Mouse (Mus musculus) heart, embryonic 14.5 days (tissue): ENCODE measurements around the gene Pfdn5. TPM values are rescaled to one million over a fixed set of nuclear protein-coding genes. Genes with fewer than 3 reads are reported as not detected.

Source experiments
- ATAC-seq: fragments of 200-750 bp; cut with Nextera tagmentation; 2 replicates; pipeline ENCODE4 v1.8.0; 2017; ENCODE audit warnings: low read depth, moderate TSS enrichment; ENCODE audit not compliant: insufficient number of reproducible peaks, insufficient read depth, low FRiP score
- H3K27ac ChIP-seq, 2 experiments: fragments of 200-500 bp in 1 of 2; fragments of 300-500 bp in 1 of 2; sonication (generic) in 1 of 2; replicated peaks in 1 of 2; 2 replicates each; pipeline ENCODE4 v1.5.1; 2012 to 2014; ENCODE audit warnings: low read depth in 2 of 2, low read length in 2 of 2, control low read depth in 1 of 2, mild to moderate bottlenecking in 1 of 2, mixed read lengths in 1 of 2; ENCODE audit not compliant: control insufficient read depth in 1 of 2, insufficient read depth in 1 of 2
- H3K27me3 ChIP-seq: fragments of 300-500 bp; sonication (generic); 2 replicates; pipeline ENCODE4 v1.6.1; 2014; ENCODE audit warnings: mild to moderate bottlenecking, low read length, control low read depth; ENCODE audit not compliant: control insufficient read depth, insufficient read depth
- H3K36me3 ChIP-seq: fragments of 300-500 bp; sonication (generic); 2 replicates; pipeline ENCODE4 v1.6.1; 2014; ENCODE audit warnings: mild to moderate bottlenecking, control low read depth, low read length, mixed read lengths; ENCODE audit not compliant: control insufficient read depth, insufficient read depth
- H3K4me1 ChIP-seq, 2 experiments: fragments of 200-500 bp in 1 of 2; fragments of 300-500 bp in 1 of 2; sonication (generic) in 1 of 2; 2 replicates each; pipeline ENCODE4 v1.6.1; 2012 to 2014; ENCODE audit warnings: low read length in 2 of 2, control low read depth in 1 of 2, mixed read lengths in 1 of 2; ENCODE audit not compliant: control insufficient read depth in 2 of 2, insufficient read depth in 2 of 2
- H3K4me2 ChIP-seq: fragments of 300-500 bp; sonication (generic); 2 replicates; pipeline ENCODE4 v1.6.1; 2014; ENCODE audit warnings: mild to moderate bottlenecking, low read length
- H3K4me3 ChIP-seq, 2 experiments: fragments of 200-500 bp in 1 of 2; fragments of 300-500 bp in 1 of 2; sonication (generic) in 1 of 2; 2 replicates each; pipeline ENCODE4 v1.5.1; 2012 to 2014; ENCODE audit warnings: low read length in 2 of 2, mild to moderate bottlenecking in 2 of 2, control low read depth in 1 of 2, low read depth in 1 of 2, moderate library complexity in 1 of 2; ENCODE audit not compliant: control insufficient read depth in 1 of 2, insufficient read depth in 1 of 2
- H3K9ac ChIP-seq: fragments of 300-500 bp; sonication (generic); 2 replicates; pipeline ENCODE4 v1.6.1; 2014; ENCODE audit warnings: mild to moderate bottlenecking, low read length
- H3K9me3 ChIP-seq: fragments of 300-500 bp; sonication (generic); 2 replicates; pipeline ENCODE4 v1.6.1; 2016; ENCODE audit warnings: low read length, control low read depth; ENCODE audit not compliant: control insufficient read depth
- WGBS: fragments of 180-500 bp; shearing (Covaris S2); extraction: QIAGEN DNeasy Blood & Tissue Kit; methylation state at CpG from one replicate; pipeline ENCODE4 v1.1.7; 2014; 5-methylcytosine and 5-hydroxymethylcytosine counted together
- polyA plus RNA-seq: library from polyadenylated mRNA; unstranded; fragments of >200 nt; fragmentation: Nextera tagmentation; extraction: Ambion mirVana; gene quantifications from 2 replicates; pipeline ENCODE4 v1.2.1, GENCODE M21; 2014

Pfdn5 gene
- polyA plus RNA-seq, result 397 and 431 TPM in 2 replicates

GRCm38 (mm10) chr15:102326022-102326576 lies at the start of gene Pfdn5:
Pfdn5 (plus strand) TSS chr15:102326116.
- under 1% methylated on average over 40 of the region's 40 CpGs for WGBS
- peak within 1 kb of the TSS; percentile 74 to 76 for H3K27ac ChIP-seq

DNA sequence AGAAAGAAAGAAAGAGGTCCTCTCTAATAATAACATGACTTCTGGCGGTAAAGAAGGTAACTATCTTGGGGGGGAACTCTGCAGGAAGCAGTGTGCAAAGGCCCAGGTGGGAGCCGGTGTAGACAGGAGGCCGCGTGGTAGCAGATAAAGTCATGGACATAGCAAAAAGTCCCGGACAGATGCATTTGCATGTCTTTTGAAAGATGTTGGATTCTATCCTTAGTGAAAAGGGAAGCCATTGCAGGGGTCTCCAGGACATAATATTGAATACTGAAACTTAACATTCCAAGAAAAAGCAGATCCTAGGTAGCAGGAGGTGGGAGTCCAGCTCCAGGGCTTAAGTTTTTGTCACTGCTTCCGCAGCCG lies 47.2 kb upstream of the Pfdn5 start:
- Histone ChIP-seq H3K27me3 (no peaks in the 10 kb centered on the region), H3K36me3 (peaks cover 25% of the 10 kb centered on the region), H3K27ac (peak overlapping the region; percentile 61 to 86; a peak in 3 of 4 replicates), H3K4me3 (peak overlapping the region; percentile 67 to 86), H3K9ac (peak overlapping the region; percentile 81), H3K4me1 (peaks cover 9 to 20% of the 10 kb centered on the region in 2 experiments), H3K9me3 (no peaks in the 10 kb centered on the region), H3K4me2 (peak overlapping the region; percentile 83)
- 18% methylated on average over 7 of the region's 7 CpGs for WGBS
- ATAC-seq, result no peak

More at GRCm38 (mm10) chr15:102326022-102326576, at the start of gene Pfdn5:
- no peaks in the 10 kb centered on the region for H3K27me3 ChIP-seq
- H3K4me3 ChIP-seq, result peak within 1 kb of the TSS; percentile 91 to 92
- H3K4me1 ChIP-seq, result peaks cover 4 to 10% of the 10 kb centered on the region in 2 experiments; a peak in 3 of 4 replicates
- H3K4me2 ChIP-seq, result peak within 1 kb of the TSS; percentile 86
- H3K9ac ChIP-seq, result peak within 1 kb of the TSS; percentile 76
- no peaks in the 10 kb centered on the region for H3K9me3 ChIP-seq
- H3K36me3 ChIP-seq, result peaks cover 65% of the 10 kb centered on the region
- peak; percentile 78; the same call in 1 of the 2 replicates for ATAC-seq

DNA sequence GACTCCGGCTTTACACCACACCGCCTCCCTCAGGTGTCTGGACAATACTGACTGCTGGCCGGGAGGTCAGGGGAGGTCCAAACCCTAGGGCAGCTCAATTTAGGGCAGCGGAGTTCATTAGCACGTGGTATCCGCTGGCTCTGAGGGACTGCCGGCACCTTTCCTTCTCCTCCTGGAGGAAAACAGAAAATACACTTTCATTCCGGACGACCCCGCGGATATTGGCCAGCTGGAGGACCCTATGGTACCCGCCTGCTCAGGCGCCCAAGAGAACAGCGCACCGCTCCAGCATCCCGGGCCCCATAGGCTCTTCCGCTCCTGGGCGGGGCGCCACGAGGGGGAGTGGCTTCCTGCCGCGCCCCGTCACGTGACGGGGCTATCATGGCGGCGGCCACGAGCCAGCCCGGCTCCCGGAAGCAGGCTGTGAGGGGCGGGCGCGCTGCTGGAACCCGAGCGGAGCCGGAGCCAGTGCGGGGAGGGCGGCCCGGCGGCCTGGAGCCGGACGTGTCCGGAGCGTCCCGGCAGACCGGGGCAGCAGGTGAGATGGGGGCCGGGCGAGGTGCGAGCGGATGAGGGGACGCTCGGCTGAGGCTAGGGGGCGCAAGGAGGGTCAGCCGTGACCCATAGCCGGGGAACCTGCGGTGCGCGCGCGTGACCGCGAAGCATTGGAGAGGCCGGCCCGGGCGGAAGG lies 46.7 kb upstream of the Pfdn5 start, which contains the start of gene Mfsd5:
Gene Mfsd5 (plus strand): TSS at position 363 of the 691 bp plus-strand sequence.
- H3K9me3 ChIP-seq, result no peaks in the 10 kb centered on the region
- H3K4me3 ChIP-seq, result peak within 1 kb of the TSS; percentile 67 to 86
- WGBS, result under 1% methylated on average over 65 of the region's 65 CpGs
- H3K27ac ChIP-seq, result peak within 1 kb of the TSS; percentile 76 to 86
- peak within 1 kb of the TSS; percentile 81 for H3K9ac ChIP-seq
- H3K27me3 ChIP-seq, result no peaks in the 10 kb centered on the region
- H3K36me3 ChIP-seq, result peaks cover 25% of the 10 kb centered on the region
- H3K4me2 ChIP-seq, result peak within 1 kb of the TSS; percentile 83
- peak; percentile 96 for ATAC-seq
- peaks cover 9 to 20% of the 10 kb centered on the region in 2 experiments for H3K4me1 ChIP-seq

GRCm38 (mm10) chr15:102279783-102280520 lies 46.0 kb upstream of the Pfdn5 start:
- Histone ChIP-seq H3K36me3 (peaks cover 25% of the 10 kb centered on the region), H3K4me3 (peak overlapping the region; percentile 67 to 86), H3K4me2 (peak overlapping the region; percentile 83), H3K27ac (peak overlapping the region; percentile 76 to 86), H3K9me3 (no peaks in the 10 kb centered on the region), H3K9ac (peak overlapping the region; percentile 81), H3K27me3 (no peaks in the 10 kb centered on the region), H3K4me1 (peaks cover 11 to 20% of the 10 kb centered on the region in 2 experiments)
- WGBS, result 23% methylated on average over 13 of the region's 13 CpGs
- ATAC-seq, result peak; percentile 20

- Histone ChIP-seq H3K4me1 (peaks cover 12 to 20% of the 10 kb centered on the region in 2 experiments), H3K4me3 (peak overlapping the region in 1 of 2 experiments; percentile 67; a peak in 1 of 4 replicates), H3K9ac (no peak overlapping the region), H3K27ac (no peak overlapping the region), H3K36me3 (peaks cover 25% of the 10 kb centered on the region), H3K27me3 (no peaks in the 10 kb centered on the region), H3K4me2 (peak overlapping the region; percentile 83), H3K9me3 (no peaks in the 10 kb centered on the region)
- 94% methylated on average over 19 of the region's 19 CpGs for WGBS
- ATAC-seq, result no peak
Measured at GRCm38 (mm10) chr15:102280623-102281022, 45.3 kb upstream of the Pfdn5 start.

- Histone ChIP-seq H3K9me3 (no peaks in the 10 kb centered on the region), H3K4me3 (no peak overlapping the region), H3K27me3 (no peaks in the 10 kb centered on the region), H3K4me1 (peaks cover 12 to 20% of the 10 kb centered on the region in 2 experiments), H3K27ac (no peak overlapping the region), H3K4me2 (no peak overlapping the region), H3K9ac (no peak overlapping the region), H3K36me3 (peaks cover 25% of the 10 kb centered on the region)
- 68% methylated on average over 8 of the region's 8 CpGs for WGBS
- no peak for ATAC-seq
Measured at GRCm38 (mm10) chr15:102282463-102283292, 43.2 kb upstream of the Pfdn5 start.

DNA sequence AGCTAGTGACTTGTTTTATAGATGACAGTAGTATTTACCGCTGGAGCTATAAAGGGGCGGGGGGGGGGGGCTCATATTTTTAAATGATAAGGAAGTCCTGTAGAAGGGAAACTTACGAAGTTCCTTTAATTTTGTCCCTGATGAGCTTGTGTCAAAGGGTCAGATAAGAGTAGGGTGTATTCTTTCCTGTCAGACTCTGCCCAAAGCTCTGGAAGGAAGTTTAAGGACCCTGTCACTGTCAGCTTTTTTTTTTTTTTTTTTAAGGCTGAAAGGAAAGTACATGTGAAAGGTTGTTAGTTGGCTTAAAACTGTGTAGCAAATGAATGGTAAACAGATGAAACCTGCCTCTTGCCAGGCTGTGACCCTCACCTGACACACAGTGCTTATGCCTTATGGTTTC lies 42.3 kb upstream of the Pfdn5 start:
- Histone ChIP-seq H3K9ac (no peak overlapping the region), H3K9me3 (no peaks in the 10 kb centered on the region), H3K4me2 (no peak overlapping the region), H3K36me3 (peaks cover 25% of the 10 kb centered on the region), H3K27ac (no peak overlapping the region), H3K4me3 (no peak overlapping the region), H3K27me3 (no peaks in the 10 kb centered on the region), H3K4me1 (peaks cover 11 to 19% of the 10 kb centered on the region in 2 experiments)
- ATAC-seq, result no peak
- WGBS, result 61% methylated on average over 3 of the region's 3 CpGs
